Mouse (Mus musculus): ENCODE results near the gene Toporsl.

Gene Toporsl

DNA sequence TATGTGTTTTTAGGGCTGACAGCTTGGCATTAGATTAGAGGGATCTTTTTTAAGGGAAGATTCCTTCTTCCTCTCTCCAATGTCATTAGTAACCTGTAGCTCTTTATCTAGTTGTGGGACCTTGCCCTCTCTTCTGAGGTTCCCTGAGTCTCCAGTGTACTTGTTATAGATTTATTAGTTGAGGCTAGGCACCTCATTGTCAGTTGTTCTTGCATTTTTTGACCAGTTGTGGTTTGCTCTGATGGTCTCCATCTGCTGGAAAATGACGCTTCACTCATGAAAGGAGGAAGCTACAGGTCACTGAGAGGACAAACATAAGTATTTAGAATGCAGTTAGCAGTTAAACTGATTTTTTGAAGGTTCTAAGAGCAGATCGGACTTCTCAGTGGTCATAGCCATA is at the start of gene Toporsl:
TSS of gene Toporsl (plus strand) at position 348 of the 400 bp plus-strand sequence.
- DNase-seq: no peak

DNA sequence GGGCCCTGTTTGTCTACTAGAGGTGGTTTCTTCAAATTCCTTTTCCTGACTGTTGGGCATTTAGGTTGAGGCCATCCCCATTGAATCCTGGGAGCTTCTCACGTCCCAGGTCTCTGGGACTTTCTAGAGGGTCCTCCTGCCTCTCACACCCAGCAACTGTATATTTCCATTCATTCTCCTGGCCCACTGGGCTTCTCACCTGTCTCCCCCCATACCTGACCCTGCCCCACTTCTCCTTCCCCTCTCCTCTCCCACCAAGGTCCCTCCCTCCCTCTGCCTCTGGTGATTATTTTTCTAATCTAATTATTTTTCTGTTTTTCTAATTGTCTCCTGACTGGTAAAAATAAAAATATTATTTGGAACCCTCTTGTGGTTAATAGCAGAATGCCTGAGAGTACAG is 38.4 kb upstream of the Toporsl start:
- no peak for DNase-seq

DNA sequence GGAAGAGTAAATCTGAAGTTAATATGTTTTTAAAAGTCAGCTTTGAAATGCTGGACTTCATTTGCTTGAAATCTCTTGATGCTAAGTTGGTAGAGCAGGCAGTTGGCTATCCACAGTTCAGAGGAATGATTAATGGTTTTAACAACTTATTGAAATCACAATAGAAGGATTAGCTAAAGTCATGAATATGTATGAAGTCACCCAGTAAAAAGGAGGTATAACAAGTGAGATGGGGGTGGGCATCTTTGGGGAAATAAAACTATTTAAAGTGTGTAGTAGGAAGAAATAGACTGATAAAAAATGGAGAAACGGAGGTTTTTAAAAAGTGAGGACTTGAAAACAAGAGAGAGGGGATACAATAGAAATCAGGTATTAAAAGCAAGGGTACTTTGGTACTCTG is 38.0 kb upstream of the Toporsl start:
- DNase-seq: no peak

DNA sequence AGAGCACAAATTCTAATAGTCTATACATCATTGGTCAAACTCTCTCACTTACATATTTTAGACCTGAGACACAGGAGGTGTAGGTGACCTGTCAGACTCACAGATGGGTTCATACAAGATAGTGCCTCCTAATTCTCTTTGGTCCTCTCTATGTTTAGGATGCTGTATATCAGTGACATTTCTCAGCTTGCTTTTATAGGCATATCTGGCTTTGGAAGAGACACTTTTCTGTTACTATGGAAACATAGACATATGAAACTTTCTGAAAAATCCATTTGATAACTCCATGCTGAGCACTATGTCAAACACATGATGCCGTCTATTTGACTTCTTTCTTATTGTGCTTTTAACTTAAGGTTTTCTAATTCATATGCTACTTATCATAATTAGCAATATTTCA is 32.2 kb upstream of the Toporsl start:
- DNase-seq: no peak

DNA sequence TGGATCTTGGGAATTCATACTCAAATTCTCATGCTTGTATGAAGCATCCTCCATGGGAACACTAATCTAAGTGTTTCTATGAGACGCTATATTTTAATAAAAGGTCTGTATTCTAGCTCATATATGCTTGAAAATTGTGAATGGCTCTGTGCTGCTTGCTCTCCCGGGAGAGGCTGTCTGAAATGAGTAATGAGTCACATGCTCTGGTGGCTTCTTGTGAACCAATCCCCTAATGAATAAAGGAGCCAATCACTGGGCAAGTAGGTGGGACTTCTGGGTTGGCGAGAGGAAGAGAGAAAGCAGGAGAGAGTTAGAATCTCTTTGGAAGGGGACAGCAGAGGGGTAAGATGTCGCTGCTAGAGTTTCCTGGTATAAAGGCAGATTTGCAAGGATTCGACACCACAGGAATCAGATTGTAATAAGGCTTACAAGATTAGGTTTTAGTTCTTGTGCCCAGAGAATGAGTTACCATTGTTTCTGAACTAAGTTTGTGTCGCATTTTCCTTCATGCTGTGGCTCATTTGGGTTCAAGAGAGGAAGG is 9.8 kb upstream of the Toporsl start:
- no peak for DNase-seq

DNA sequence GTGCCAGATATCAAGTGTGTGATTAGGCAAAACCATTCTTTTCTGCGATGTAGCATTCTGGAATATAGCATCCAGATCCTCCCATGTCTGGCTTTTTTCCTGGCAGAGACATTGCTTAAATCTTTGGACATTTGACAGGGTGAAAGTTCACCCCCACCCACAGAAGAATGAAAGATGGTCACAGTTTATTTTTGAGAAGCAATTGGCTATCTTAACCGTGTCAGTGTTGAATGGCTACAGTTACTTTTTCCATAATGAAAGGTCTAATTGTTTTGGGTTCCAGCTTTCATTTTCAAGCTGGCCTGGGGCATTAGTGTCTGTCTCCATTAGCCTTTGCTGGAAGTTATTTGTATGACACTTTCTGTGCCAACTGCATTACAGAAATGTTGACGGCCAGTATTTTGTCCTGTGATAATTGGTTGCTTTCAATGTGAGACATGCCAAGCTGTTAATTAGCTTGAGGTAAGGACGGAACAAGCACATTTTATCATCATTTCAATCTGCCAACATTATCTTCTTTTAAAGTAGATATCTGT is 2.2 kb upstream of the Toporsl start:
- DNase-seq: no peak

DNA sequence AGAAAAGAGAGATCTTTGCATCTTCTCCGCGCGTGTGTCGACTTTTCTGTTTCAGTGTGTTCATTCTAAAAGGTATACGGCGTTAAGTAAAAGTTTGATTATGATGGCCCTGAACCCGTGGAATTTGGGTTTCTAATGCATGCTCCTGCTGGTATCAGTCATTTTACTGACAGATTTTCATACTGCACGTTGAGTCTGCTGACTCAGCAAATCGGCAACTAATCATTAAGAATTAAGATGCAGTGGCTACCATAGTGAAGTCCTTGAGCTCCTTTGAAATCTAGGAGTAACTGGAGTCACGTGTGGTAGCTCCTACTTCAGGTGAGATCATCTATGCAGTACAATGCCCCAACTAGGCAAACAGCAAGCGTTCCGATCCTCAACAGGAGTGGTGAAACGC is 1.4 kb upstream of the Toporsl start:
- no peak for DNase-seq

DNA sequence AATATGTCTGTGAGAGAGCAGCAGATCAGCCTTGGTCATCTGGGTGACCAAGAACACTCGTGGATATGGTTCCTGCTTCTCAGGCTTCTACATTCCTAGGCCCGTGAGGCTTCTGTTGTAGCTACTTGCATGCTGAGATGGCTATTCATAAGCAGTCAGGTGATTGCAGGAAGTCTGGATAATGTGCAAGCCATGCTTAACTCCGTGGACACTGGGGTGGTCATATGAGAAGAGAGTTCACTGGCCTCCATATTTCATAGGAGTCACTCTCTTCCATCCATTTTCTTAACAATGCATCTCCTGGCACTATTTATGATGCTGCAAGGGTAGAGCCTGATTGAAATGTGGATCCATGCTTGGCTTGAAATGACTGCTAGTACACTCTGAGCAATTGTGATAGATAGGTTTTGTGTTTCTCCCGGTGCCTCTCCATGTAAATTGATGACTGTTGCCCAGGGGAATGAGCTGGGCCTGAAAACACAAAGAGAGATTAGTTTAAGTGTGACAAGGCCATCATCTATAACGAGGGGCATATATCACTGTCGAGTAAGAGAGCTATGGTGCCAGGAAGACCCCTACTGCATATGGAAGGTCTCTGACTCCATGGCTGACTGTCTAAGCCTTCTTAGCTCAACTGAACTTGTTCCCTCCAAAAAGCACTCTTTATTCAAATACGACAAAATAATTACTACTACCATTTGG is 2.3 kb downstream of the Toporsl start:
- no peak for DNase-seq

DNA sequence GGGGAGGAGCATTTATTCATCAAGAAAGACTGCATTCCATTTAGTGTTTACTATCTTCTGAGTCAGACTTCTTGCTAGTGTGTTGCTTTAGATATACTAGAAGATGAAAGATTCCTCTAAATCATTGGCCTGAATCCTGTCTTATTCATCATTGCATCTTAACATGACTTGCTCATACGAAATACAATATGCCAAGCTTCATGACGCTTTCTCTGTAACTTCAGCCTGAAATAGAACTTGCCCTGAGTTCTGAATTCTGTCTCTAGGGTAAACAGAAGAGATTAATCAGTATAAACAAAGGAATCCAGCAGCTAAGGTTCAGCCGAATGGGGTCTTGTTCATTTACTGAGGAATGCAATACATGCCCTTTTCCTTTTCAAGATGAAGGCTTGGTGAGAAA is 10.8 kb downstream of the Toporsl start:
- no peak for DNase-seq

DNA sequence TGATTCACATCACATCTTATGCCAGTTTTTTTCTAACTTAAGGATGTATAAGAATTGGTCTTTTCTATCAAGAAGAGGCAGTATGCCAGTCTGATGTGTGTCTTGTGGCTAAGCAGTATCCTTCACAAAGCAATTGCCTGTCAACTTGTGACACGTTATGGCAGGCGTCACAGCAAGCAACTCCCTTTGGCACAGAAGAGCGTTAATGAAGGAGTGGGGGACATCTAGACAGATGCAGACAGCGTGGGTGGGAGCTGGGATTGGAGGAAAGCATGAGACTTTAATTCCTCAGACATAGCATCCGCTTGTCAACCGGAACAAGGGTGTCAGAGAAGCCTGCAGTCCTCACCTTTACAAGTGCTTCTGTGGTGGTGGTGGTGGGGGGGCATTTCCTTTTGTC is 38.9 kb downstream of the Toporsl start:
- no peak for DNase-seq

DNA sequence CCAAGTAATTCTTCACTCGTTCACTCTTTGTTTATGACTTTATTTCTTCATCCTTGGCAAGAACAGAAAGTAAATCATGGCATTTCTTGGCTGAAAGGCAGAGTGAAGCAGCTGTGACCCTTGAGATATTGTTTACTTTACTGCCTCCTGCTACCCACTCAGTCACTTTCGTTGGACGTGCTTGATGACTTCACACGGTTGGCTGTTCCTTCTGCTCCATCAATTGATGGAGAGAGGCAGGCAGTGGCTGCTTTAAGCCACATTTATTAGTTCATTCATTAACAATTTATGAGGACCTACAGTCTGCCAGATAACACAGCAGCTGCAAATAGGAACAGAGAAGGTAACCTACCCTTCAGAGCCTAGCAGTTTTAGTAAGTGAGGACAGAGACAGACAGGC is 51.7 kb downstream of the Toporsl start:
- DNase-seq: peak; percentile 4

DNA sequence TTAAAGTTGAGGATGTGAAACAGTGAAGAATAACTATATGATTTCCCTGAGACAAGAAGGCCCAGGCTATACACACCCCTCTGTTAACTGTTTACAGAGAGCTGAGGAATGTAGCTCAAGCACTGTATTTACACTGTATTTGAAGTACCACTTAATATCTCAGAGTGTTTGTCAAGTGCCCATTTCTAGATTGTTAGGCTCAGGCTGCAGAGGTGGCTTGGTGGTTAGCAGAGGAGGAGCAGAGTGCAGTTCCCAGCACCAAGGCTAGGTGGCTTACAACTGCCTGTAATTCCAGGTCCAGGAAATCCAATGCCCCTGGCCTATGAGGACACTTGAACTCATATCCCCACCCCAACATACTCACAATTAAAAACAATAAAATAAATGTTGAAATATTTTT is 63.6 kb downstream of the Toporsl start:
- DNase-seq: peak; percentile 30

DNA sequence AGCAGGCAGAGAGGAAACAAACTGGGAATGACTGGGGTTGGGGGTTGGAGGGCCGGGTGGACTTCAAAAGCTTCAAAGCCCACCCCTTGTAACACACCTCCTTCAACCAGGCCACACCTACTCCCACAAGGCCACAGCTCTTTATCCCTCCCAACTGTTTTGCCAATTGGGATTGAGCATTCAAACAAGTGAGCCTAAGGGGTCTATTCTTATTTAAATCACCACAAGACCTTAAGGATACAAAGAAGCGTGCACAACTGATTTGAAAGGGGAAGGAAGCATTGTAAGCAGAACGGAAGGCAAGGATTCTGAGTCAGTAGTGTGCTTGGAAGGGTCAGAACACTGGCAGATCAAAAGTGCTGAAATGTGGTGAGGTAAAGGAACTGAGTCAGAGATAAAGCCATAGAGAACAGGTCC is 64.6 kb downstream of the Toporsl start:
- no peak for DNase-seq

DNA sequence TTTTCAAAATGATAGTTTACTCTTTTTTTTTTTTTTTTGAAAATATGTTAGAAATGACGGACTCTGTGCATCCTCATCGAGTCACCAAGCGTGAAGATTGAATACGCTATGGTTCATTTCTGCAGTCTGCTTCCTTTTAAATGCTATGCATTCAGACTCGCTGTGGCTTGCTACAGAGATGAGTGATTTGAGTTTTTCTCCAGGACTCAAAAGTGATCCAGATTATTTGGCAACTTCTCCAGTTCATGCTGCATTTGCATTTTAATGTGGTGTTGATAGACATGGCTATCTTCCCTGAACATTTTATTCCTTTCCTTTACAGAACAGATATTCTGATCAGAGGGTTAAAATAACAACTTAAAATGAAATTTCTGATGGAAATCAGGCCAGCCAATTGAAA is 65.2 kb downstream of the Toporsl start:
- no peak for DNase-seq

Data from lung, postnatal 10 days (tissue).